Mouse (Mus musculus) small intestine, adult 2 months (tissue): ENCODE results near the gene Zfp644.

Experiments used
- CTCF ChIP-seq: fragments of 200-500 bp; IDR thresholded peaks from 2 replicates; pipeline ENCODE4 v1.5.1; 2012; ENCODE audit warnings: low read depth, mild to moderate bottlenecking, control low read depth, inconsistent platforms, low read length, moderate library complexity, mixed read lengths; ENCODE audit not compliant: insufficient replicate concordance, insufficient read length; ENCODE audit errors: extremely low read depth
- POLR2A ChIP-seq: fragments of 200-500 bp; IDR thresholded peaks from 2 replicates; pipeline ENCODE4 v1.6.1; 2012; ENCODE audit warnings: low read depth, mild to moderate bottlenecking, control low read depth, inconsistent platforms, low read length, moderate library complexity

DNA sequence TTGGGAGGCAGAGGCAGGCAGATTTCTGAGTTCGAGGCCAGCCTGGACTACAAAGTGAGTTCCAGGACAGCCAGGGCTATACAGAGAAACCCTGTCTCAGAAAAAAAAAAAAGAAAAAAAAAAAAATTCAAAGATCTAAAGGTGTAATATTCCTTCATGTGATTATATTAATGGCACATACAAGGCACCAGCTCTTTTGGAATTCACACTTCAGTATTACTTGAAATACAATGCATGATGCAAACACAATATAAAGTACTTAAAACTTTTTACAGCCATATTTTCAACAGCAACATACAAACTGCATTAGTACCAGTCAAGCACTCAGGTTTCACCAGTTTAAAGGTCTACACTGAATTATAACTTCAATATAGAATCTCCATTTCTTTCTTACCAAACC is 2.4 kb downstream of the Zfp644 start:
- no peak for TF ChIP-seq CTCF
- TF ChIP-seq POLR2A, result no peak
